ENCODE assay signal across 24 mouse cellular contexts in genomic region chr7:63558918-63559317, GRCm38 (mm10).
"Had no signal": no experiment of that assay in that cellular context is flagged by ENCODE, and none has a peak within 500 bp of the region (broad histone marks: within the 10 kb centered on the region; RNA-seq: fewer than 3 reads in every experiment).

No protein-coding gene starts in this region.

- H3K9ac ChIP-seq: embryonic facial prominence, embryonic 12.5 days; embryonic facial prominence, embryonic 13.5 days; embryonic facial prominence, embryonic 15.5 days; forebrain, embryonic 12.5 days; forebrain, embryonic 13.5 days; forebrain, embryonic 15.5 days; forebrain, postnatal 0 days had no signal

- ATAC-seq: forebrain, embryonic 13.5 days; forebrain, embryonic 14.5 days; forebrain, embryonic 15.5 days; forebrain, embryonic 16.5 days; forebrain, postnatal 0 days had no signal

- DNase-seq: cerebellum, adult 8-10 months; cerebellum, adult 9-10 months; cerebellum, postnatal 36 days; embryo, embryonic 11 days; forebrain, postnatal 0 days; gastrocnemius, adult 2 months; gastrocnemius, postnatal 10 days; gastrocnemius, postnatal 14 days; gastrocnemius, postnatal 25 days; gastrocnemius, postnatal 36 days; heart, adult 11 months; heart, adult 18-20 months; heart, adult 2 months had no signal

- H3K4me1 ChIP-seq: embryonic facial prominence, embryonic 10.5 days; embryonic facial prominence, embryonic 12.5 days; embryonic facial prominence, embryonic 13.5 days; embryonic facial prominence, embryonic 15.5 days; forebrain, embryonic 10.5 days; forebrain, embryonic 12.5 days; forebrain, embryonic 13.5 days; forebrain, embryonic 15.5 days had no signal

- H3K4me2 ChIP-seq: embryonic facial prominence, embryonic 12.5 days; embryonic facial prominence, embryonic 13.5 days; embryonic facial prominence, embryonic 15.5 days; forebrain, embryonic 12.5 days; forebrain, embryonic 13.5 days; forebrain, embryonic 15.5 days had no signal

- H3K36me3 ChIP-seq: embryonic facial prominence, embryonic 10.5 days; embryonic facial prominence, embryonic 12.5 days; embryonic facial prominence, embryonic 13.5 days; embryonic facial prominence, embryonic 15.5 days; forebrain, embryonic 10.5 days; forebrain, embryonic 12.5 days; forebrain, embryonic 15.5 days had no signal

- H3K27me3 ChIP-seq: embryonic facial prominence, embryonic 12.5 days; embryonic facial prominence, embryonic 13.5 days; embryonic facial prominence, embryonic 15.5 days; forebrain, embryonic 12.5 days; forebrain, embryonic 13.5 days; forebrain, embryonic 15.5 days had no signal

- H3K4me3 ChIP-seq: embryonic facial prominence, embryonic 10.5 days; embryonic facial prominence, embryonic 12.5 days; embryonic facial prominence, embryonic 13.5 days; embryonic facial prominence, embryonic 15.5 days; erythroblast, embryonic 14.5 days; forebrain, embryonic 10.5 days; forebrain, embryonic 12.5 days; forebrain, embryonic 13.5 days; forebrain, embryonic 15.5 days; gastrocnemius, adult 2 months; heart, adult 2 months had no signal

- H3K27ac ChIP-seq: embryonic facial prominence, embryonic 10.5 days; embryonic facial prominence, embryonic 12.5 days; embryonic facial prominence, embryonic 13.5 days; embryonic facial prominence, embryonic 15.5 days; forebrain, embryonic 10.5 days; forebrain, embryonic 12.5 days; forebrain, embryonic 13.5 days; forebrain, embryonic 15.5 days; gastrocnemius, adult 2 months; heart, adult 2 months had no signal

- H3K9me3 ChIP-seq: embryonic facial prominence, embryonic 10.5 days; embryonic facial prominence, embryonic 12.5 days; embryonic facial prominence, embryonic 13.5 days; embryonic facial prominence, embryonic 15.5 days; forebrain, embryonic 10.5 days; forebrain, embryonic 12.5 days; forebrain, embryonic 13.5 days; forebrain, embryonic 15.5 days had no signal
